Mouse (Mus musculus): ENCODE results near the gene Lce1f. TPM values are rescaled to one million over a fixed set of nuclear protein-coding genes. Genes with fewer than 3 reads are reported as not detected.

Gene Lce1f
- polyA plus RNA-seq, 1 experiment from 2014 or later: not detected

DNA sequence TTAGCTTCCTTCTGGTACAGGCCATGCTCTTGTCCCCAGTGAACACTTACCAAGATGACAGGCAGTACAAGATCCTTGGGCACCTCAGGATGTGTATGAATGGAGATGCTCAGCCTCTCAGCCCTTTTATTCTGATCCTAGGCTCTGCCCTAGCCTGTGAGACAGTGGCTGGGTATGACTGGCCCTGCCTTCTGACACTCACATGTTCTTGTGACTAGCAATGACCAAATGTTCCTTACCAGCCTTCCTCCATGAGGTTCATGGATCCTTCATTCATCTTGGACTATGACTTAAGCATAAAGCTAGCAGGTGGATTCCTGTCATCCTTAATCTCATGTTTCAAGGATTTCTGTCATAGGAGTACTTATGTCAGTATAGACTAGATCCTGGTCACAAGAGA lies 49.9 kb downstream of the Lce1f start, which contains the start of gene Lce1a2:
Gene Lce1a2 (minus strand): TSS at position 101 of the 400 bp plus-strand sequence.
- no peaks in the 10 kb centered on the region for H3K27me3 ChIP-seq
- no peaks in the 10 kb centered on the region for H3K9me3 ChIP-seq
- H3K27ac ChIP-seq: no peak within 1 kb of the TSS
- H3K9ac ChIP-seq: no peak within 1 kb of the TSS
- no peaks in the 10 kb centered on the region for H3K4me1 ChIP-seq
- no peak within 1 kb of the TSS for H3K4me3 ChIP-seq
- H3K4me2 ChIP-seq: no peak within 1 kb of the TSS
- H3K36me3 ChIP-seq: no peaks in the 10 kb centered on the region
- ATAC-seq (ENCODE audit: borderline replicate concordance, extremely low read depth, low FRiP score, low TSS enrichment): no peak

Other genes with a start within 250 kb of the Lce1f start
- gene Sprr1a, start 234.5 kb downstream of the Lce1f start, polyA plus RNA-seq (2015; fragmentation: Nextera tagmentation; extraction: Ambion mirVana): 0.82 and 1.2 TPM in 2 replicates
- not detected in 2 replicates for gene Sprr4, start 219.9 kb downstream of the Lce1f start, polyA plus RNA-seq (2015; fragmentation: Nextera tagmentation; extraction: Ambion mirVana)
- gene 2310046K23Rik, start 185.8 kb downstream of the Lce1f start, polyA plus RNA-seq (2015; fragmentation: Nextera tagmentation; extraction: Ambion mirVana): not detected in 2 replicates
- gene Ivl, start 146.6 kb downstream of the Lce1f start, polyA plus RNA-seq (2015; fragmentation: Nextera tagmentation; extraction: Ambion mirVana): not detected in 2 replicates
- gene Smcp, start 131.4 kb downstream of the Lce1f start, polyA plus RNA-seq (2015; fragmentation: Nextera tagmentation; extraction: Ambion mirVana): not detected in 2 replicates
- gene 2210017I01Rik, start 112.9 kb downstream of the Lce1f start, polyA plus RNA-seq (2015; fragmentation: Nextera tagmentation; extraction: Ambion mirVana): not detected in 2 replicates
- gene Lce6a, start 98.7 kb downstream of the Lce1f start, polyA plus RNA-seq (2015; fragmentation: Nextera tagmentation; extraction: Ambion mirVana): not detected in 2 replicates
- not detected in 2 replicates for gene Lce1a1, start 72.0 kb downstream of the Lce1f start, polyA plus RNA-seq (2015; fragmentation: Nextera tagmentation; extraction: Ambion mirVana)
- gene Lce1b, start 63.4 kb downstream of the Lce1f start, polyA plus RNA-seq (2015; fragmentation: Nextera tagmentation; extraction: Ambion mirVana): not detected in 2 replicates
- not detected in 2 replicates for gene Lce1a2, start 50.0 kb downstream of the Lce1f start, polyA plus RNA-seq (2015; fragmentation: Nextera tagmentation; extraction: Ambion mirVana)
- not detected in 2 replicates for gene Lce1c, start 41.1 kb downstream of the Lce1f start, polyA plus RNA-seq (2015; fragmentation: Nextera tagmentation; extraction: Ambion mirVana)
- gene Lce1d, start 33.1 kb downstream of the Lce1f start, polyA plus RNA-seq (2015; fragmentation: Nextera tagmentation; extraction: Ambion mirVana): not detected in 2 replicates
- gene Lce1e, start 11.3 kb downstream of the Lce1f start, polyA plus RNA-seq (2015; fragmentation: Nextera tagmentation; extraction: Ambion mirVana): not detected in 2 replicates
- gene Gm38119, start 18.7 kb upstream of the Lce1f start, polyA plus RNA-seq (2015; fragmentation: Nextera tagmentation; extraction: Ambion mirVana): not detected in 2 replicates
- gene Lce1g, start 32.0 kb upstream of the Lce1f start, polyA plus RNA-seq (2015; fragmentation: Nextera tagmentation; extraction: Ambion mirVana): not detected in 2 replicates
- not detected in 2 replicates for gene Lce1h, start 44.7 kb upstream of the Lce1f start, polyA plus RNA-seq (2015; fragmentation: Nextera tagmentation; extraction: Ambion mirVana)
- not detected in 2 replicates for gene Lce1i, start 58.5 kb upstream of the Lce1f start, polyA plus RNA-seq (2015; fragmentation: Nextera tagmentation; extraction: Ambion mirVana)
- not detected in 2 replicates for gene Lce1j, start 70.2 kb upstream of the Lce1f start, polyA plus RNA-seq (2015; fragmentation: Nextera tagmentation; extraction: Ambion mirVana)
- gene Lce1k, start 87.5 kb upstream of the Lce1f start, polyA plus RNA-seq (2015; fragmentation: Nextera tagmentation; extraction: Ambion mirVana): not detected in 2 replicates
- not detected in 2 replicates for gene Kprp, start 106.9 kb upstream of the Lce1f start, polyA plus RNA-seq (2015; fragmentation: Nextera tagmentation; extraction: Ambion mirVana)
- gene Lce1l, start 130.9 kb upstream of the Lce1f start, polyA plus RNA-seq (2015; fragmentation: Nextera tagmentation; extraction: Ambion mirVana): not detected in 2 replicates
- gene 2310050C09Rik, start 149.9 kb upstream of the Lce1f start, polyA plus RNA-seq (2015; fragmentation: Nextera tagmentation; extraction: Ambion mirVana): not detected in 2 replicates
- not detected in 2 replicates for gene Lce3a, start 205.9 kb upstream of the Lce1f start, polyA plus RNA-seq (2015; fragmentation: Nextera tagmentation; extraction: Ambion mirVana)
- gene Lce3b, start 212.6 kb upstream of the Lce1f start, polyA plus RNA-seq (2015; fragmentation: Nextera tagmentation; extraction: Ambion mirVana): not detected in 2 replicates
- not detected in 2 replicates for gene Lce3c, start 224.1 kb upstream of the Lce1f start, polyA plus RNA-seq (2015; fragmentation: Nextera tagmentation; extraction: Ambion mirVana)
- gene Lce3d, start 237.0 kb upstream of the Lce1f start, polyA plus RNA-seq (2015; fragmentation: Nextera tagmentation; extraction: Ambion mirVana): not detected in 2 replicates
- gene Lce3e, start 246.7 kb upstream of the Lce1f start, polyA plus RNA-seq (2015; fragmentation: Nextera tagmentation; extraction: Ambion mirVana): not detected in 2 replicates

Data from lung, embryonic 15.5 days (tissue).